Mouse (Mus musculus): ENCODE data around the gene Atf7ip.

Atf7ip gene

DNA sequence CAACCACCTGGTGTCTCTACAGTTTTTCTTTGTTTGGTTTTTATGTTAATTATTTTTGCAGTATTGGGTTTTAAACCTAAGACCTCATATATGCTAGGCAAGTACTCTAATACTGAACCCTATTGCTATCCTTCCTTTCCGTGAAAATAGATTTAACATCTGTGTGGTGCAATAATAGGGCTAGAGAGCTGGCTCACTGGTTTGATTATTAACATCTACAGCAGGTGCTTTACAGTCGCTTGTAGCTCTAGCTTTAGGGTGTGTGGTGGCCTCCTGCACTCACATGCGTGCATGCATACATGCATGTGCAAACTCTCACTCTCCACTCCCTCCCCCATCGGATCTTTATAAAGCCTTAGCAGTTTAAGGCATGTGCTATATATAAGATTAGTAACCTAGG is 19.6 kb downstream of the Atf7ip start:
- 87% methylated on average over 4 of the region's 4 CpGs for WGBS

DNA sequence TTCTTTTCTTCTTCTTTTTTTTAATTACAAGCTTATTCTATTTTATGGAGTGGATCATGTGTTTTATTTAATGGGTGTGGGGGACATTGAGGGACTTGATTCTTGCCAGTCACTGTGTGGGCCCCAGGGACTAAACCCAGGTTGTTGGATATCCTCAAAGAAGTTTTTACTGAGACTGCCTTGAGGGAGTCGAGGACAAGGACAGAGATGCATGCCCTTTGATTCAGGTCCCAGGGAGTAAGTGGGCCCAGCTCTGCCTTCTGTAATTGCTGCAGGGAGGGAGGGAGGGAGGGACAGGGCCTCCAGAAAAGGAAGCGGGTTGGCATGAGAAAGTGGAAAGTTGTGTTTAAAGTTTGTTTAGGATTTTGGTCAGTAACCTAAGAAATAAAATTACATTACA is 23.2 kb downstream of the Atf7ip start:
- WGBS, result 61% methylated on average over 2 of the region's 2 CpGs

DNA sequence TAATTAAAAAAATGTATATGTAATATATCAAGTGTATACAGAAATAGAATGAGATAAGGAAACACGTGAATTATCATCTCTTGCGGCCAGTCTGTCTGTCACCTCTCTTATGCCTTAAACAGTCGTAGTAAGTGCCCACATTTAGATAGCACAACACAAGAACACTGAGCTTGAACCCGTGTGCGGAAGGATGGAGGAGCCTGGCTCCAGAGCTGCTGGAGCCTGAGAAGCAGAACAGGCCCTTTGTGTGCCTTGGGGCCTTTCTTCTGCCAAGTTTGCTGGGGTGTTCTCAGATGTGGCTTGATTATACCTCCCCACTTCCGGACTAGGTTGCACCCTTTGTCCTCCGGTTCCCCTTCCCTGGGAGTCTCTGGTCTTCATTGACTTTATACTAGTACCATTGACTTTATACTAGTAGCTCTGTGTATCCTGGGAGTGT is 25.8 kb downstream of the Atf7ip start:
- 33% methylated on average over 7 of the region's 7 CpGs for WGBS

DNA sequence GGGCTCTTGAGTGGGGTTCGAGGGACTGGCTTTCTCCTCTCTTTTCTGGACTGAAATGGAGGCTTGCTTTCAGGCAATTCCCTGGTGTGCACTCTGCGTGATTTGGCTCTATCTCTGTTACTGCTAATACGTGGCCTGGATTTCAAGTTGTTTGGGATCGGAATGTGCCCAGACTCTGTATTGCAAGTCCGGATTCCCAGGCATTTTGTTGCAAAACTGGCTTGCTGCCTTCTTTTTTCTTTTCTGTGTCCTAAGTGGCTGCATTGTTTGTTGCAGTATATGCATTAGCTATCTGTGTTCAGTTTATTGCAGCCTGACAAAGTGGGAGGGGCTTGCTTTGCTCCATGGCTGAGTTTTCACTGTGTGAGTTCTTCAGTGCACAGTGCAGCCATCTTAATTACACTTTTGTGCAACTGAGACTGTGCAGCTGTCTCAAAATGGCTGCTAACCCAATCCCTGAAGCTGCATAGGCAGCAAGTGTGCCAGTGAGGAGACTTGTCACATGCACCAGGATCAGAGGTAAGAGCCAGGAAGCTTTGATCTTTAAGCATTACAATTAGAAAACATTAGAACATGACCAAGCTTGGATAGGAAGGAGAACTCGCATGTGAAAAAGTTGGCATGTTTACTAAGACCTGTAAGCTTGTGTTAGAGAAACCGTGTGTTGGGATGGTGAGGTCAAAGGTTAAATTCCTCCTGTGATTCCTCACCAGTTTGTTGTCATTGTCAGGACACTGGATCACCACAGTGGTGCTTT is 26.7 kb downstream of the Atf7ip start:
- WGBS, result 16% methylated on average over 7 of the region's 7 CpGs

DNA sequence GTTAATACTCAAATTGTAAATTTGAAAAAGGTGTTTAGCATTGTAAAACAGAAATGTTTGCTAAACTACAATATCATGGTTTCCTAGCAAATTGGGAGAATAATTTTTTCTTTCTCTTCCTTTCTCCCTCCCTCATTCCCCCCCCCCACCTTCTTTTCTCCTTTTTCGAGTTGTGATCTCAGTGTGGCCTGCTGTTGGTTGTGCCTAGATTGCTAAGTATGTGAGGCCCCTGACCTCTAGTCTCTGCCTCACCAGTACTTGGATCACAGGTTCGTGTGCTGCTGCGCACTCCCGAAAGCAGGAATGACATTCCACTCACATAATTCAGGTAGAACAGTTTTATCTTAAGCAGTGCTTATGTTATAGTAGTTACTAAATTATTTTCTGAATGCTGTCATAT is 27.8 kb downstream of the Atf7ip start:
- 67% methylated on average over 4 of the region's 4 CpGs for WGBS

DNA sequence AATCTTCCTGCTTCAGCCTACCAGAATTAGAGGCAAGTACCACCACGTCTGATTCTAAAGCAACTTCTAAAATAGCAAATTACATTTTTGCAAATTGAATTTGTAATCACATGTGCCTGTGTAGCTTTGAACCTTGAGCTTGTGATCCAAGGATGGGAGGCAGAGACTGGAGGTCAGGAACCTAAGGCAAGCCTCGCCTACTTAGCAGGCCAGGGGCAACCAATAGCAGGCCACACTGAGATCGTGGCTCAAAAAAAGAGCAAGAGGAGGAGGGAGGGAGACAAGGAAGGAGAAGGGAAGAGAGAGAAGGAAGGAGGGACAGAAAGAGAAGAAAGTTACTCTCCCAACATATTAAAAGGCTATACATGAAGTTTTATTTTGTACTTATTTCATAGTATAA is 28.5 kb downstream of the Atf7ip start:
- WGBS, result 46% methylated on average over 3 of the region's 3 CpGs

DNA sequence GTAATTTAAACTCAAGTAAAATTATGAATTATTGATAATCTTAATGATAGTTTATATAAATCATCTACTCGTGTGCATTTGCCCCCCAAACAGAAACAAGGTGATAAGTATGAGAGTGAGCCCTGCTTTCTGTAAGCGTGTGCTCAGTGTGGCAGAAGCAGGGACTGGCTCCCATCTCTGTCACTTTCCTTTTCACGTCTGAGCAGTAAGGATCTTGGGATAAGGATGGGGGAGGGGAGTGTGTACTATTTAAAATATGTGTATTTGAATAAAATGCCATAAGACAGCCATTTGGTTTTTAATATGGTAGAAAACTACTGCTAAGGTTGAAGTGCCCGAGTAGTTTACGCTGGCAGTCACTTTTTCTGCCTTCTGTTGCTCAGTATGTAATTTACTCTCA is 29.2 kb downstream of the Atf7ip start:
- WGBS, result 52% methylated on average over 5 of the region's 5 CpGs

DNA sequence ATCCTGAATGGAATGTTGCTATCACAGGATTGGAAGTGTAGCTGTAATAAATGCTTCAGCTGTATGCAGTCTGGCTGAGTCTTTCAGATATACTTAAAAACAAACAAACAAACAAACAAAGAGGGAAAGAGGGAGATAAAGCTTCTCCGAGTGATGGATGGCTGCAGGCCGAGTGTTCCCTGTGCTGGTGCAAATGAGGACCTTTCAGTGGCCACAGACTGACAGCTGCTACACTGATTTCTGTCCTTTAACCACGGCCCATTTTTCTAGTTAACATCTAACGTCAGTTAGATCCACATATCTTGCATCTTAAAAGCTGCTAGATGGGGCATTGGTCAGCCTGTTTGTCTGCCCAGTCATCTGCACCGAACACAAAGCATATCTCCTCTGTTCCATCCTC is 30.2 kb downstream of the Atf7ip start:
- WGBS, result 50% methylated on average over 5 of the region's 5 CpGs

DNA sequence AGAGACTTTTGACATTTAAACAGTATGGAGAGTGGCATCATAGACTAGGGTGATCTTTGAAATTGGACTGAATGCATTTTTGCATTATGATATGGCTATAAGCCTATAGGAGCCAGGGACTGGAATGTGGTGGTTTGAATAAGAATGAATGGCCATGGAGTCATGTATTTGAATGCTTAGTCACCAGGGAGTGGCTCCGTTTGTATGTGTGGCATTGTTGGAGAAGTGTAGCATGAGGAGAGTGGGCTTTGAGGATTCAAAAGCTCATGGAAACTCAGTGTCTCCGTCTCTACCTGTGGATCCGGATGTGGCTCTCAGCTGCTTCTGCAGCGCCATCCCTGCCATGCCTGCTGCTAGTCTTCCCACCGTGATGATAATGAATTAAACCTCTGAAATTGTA is 35.4 kb downstream of the Atf7ip start:
- WGBS, result 49% methylated on average over 5 of the region's 5 CpGs

DNA sequence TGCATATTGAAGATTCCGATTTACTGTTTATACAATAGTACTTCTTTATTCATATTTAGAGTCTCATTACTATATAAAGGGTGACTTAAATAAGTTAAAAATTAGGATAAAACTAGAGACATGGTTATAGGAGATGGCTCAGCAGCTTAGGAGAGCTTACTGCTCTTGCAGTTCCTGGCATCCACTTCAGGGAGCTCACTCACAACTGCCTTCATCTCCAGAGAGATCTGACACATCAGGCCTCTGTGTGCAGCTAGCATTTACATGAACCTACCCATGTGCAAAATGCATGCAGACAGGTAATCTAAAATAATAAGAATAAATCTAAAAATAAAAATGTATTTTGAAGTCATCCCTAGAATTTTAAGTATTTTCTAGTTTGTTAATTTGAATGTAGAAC is 36.1 kb downstream of the Atf7ip start:
- WGBS, result 47% methylated on average over 1 of the region's 1 CpGs

DNA sequence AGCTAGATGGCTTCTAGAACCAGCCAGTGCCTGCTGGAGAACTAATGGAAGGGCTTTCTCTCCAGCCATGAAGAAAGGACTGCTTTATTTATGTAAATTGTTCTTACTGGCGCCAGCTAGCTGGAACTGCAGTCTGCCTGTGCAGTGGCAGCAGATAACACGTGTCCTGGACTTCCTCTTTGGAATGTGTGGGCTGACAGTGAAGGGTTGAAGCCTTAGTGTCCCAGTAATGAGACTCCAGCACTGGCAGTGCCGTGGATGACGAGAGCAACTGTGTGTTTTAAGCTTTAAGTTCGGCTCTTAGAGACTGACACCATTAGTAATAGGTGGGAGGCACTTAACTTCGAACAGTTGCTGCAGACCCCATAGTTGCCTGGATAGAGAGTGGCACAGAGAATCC is 37.2 kb downstream of the Atf7ip start:
- 1% methylated on average over 6 of the region's 6 CpGs for WGBS

DNA sequence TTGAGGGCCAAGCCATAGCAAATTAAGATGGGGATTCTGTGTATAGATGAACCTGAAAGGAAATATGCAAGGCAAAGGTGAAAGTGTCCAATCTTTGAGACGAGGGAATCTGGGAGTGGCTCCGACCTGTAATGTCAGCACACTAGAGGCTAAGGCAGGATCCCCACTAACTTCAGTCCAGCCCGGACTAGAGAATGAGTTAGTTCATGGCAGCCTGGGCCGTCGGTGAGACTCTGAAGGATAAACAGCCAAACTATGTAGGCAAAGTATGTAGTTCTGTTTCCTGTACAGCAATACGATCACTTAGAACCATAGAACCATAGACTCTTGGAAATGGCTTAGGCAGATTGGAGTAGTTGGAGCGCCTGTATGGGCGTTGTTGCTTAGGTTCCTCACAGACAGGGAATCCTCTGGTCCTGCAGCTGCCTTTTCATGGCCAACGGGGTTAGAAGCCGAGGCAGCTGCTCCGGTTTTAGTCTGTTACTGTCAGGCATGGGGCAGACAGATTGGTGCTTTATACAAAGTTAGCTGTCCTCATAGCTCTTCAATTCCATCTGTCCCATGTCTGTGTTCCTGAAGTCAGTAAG is 39.4 kb downstream of the Atf7ip start:
- WGBS, result 65% methylated on average over 11 of the region's 11 CpGs

DNA sequence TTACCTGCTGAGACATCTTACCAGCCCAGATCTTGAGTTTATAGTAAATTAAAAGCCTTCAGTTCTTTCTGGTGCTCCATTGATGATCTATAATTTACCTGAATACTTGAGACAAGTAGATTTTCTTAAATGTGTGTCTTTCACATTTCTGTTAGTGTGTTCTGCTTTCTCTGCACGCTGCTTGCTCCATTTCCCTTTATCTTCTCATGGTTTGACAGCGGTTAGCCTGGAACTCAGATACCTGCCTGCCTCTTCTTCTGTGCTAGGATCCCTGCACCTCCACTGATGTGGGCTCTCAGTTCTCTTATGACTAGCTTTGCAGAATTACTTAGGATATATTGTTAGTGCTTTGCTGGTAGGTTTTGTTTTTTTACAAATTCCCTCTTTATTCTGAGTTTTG is 40.3 kb downstream of the Atf7ip start:
- 79% methylated on average over 2 of the region's 2 CpGs for WGBS

DNA sequence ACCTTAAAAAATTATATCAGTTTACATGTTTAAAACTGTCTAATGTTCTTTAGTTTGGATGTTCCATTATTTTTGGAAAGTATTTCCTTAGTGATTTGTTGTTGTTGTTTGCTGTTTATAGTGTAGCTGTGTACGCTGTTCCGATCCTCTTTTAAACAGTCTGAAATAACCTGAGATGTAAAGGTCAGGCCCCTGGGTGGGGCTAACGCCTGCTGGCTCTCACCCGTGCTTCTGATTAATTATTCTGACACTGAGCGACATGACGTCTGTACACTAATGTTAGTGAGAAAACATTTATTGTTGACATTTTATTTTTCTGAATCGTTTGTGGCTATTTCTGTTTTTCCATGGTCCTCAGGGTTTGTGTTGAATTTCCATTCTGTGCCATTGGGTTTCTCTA is 41.0 kb downstream of the Atf7ip start:
- WGBS, result 40% methylated on average over 7 of the region's 7 CpGs

DNA sequence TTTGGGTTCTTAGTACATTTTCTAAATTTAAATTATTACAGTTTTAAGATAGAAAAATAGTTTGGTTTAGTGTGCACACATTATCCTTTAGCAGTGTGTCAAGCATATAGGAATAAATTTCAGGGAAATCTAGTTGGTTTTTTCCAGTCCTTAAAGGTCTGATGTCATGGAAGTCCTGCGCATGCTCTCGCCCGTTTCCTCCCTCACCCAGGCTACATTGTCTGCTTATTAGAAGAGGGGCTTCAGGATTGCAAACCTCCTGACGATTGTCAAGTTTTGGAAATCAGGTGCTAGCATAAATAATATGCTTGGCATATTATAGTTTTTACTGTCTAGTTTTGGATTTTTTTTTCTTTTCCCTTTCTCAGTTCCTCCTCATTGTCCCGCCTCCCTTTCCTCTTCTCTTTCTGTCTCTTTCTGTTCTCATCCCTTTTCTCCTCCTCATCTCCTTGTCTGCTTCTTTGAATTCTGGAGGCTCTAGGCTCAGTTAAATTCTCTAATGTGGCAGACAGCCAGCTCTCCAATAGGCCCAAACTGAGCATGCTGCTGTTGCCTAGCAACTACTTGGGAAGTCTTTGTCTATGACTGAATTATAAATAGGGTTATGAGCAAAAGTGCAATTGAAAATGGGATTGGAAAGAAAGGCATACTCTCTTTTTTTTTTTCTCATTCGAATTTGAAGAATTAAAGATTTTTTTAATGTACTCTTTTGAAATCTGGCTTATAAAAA is 42.2 kb downstream of the Atf7ip start:
- 26% methylated on average over 6 of the region's 6 CpGs for WGBS

DNA sequence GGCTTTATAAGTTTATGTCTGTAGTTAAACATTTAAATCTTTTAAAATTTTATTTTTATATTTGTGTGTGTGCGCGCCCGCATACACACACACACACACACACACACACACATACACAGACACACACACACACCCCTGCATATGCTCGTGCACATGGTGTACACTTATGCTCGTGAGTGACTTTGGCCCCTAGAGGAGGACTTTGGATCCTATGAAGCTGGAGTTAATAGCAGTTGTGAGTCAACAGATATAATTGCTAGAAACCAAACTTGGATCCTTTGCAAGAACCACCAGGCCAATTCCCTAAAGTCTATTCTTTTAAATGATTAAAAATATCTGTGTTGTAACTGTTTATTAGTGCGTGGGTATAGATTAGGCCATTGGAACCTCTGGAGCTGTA is 42.8 kb downstream of the Atf7ip start:
- WGBS, result 40% methylated on average over 6 of the region's 6 CpGs

DNA sequence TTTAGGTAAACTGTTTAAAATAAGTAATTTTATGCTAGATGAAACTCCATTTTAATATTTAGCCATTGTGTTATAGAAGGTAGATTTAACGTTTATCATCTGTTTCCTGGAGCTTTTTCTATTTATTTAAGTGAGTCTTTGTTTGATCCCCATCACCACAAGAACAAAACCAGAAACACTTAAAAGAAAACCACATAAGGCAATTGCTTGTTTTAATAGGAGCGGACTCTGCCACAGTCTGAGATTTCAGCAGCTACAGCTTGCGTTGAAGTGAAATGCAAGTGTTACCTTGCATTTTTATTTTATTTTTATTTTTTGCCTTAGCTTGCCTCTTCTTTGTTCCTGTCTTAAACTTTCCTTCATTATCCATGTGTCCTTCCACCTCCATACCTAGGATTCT is 43.6 kb downstream of the Atf7ip start:
- WGBS, result 29% methylated on average over 3 of the region's 3 CpGs

DNA sequence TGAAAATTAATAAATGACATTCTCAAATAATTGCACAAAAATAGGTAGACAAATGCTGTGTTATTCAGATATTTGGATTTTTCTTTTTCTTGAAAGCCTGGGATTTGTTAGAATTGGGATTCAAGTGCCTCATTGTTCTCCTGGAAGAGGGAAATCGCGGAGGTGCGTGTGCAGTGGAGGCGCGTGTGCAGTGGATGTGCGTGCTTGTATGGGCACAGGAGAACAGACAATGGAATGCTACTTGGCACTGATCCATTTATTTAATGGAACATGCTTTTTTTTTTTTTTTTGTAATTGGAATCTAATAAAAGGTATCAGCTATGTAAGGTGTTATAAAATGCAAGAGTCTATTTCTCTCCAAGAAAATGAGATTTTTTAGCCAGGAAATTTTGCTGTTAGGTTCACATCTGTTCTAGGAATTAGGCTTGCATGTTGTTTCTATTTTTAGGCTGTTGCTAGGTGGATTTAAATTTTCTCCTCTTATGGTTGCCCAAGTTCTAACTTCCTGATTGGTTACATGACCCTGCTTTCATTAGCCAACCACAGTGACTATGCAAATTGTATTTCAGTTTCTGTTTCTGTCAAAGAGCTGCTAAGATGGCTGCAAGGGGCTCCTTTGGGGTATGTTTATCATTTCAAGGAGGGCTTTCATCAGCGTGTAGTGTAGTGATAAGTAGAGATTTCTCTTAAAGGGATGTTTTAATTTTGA is 44.8 kb downstream of the Atf7ip start:
- 21% methylated on average over 7 of the region's 7 CpGs for WGBS

DNA sequence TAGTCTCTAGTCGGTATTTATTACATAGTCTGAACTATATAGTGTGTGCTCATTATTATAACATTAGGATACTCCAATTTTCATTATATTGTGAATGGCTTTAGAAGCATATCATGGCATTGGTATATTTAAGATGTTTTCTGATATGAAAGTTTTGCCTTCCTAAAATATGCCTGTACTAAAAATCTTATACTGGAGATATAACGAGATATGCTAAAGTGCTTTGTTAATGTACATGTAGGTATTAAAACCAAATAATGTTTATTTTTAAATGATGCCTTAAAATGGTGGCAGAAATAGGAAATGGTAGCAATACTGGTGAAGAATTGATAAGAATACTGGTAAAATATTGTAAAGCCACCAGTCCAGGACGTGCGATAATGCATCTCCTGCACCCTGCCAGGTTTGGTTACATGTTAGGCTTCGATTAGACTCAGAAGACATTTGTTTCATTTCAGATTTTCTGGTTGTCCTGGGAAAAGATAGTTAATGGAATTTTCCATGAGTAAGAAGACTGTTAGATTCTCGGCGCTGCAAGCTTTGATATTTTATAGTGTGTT is 45.7 kb downstream of the Atf7ip start:
- 42% methylated on average over 7 of the region's 7 CpGs for WGBS

DNA sequence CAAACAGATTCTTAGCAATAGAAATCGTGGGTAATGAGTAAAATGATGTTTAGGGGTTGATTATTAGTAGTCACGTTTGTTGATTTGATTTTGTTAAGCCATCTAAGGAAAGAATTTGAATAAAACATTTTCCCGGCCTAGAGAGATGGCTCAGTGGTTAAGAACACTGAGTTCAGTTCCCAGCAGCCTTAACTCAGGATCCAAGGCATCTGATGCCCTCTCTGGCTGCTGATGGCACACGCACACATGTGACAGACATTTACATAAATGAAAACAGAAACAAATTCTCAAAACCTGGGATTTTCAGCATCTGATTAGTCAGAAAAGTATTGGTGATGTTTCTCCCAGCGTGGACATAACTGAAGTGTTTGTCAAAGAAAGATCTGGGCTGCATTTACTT is 47.2 kb downstream of the Atf7ip start:
- 69% methylated on average over 5 of the region's 5 CpGs for WGBS

DNA sequence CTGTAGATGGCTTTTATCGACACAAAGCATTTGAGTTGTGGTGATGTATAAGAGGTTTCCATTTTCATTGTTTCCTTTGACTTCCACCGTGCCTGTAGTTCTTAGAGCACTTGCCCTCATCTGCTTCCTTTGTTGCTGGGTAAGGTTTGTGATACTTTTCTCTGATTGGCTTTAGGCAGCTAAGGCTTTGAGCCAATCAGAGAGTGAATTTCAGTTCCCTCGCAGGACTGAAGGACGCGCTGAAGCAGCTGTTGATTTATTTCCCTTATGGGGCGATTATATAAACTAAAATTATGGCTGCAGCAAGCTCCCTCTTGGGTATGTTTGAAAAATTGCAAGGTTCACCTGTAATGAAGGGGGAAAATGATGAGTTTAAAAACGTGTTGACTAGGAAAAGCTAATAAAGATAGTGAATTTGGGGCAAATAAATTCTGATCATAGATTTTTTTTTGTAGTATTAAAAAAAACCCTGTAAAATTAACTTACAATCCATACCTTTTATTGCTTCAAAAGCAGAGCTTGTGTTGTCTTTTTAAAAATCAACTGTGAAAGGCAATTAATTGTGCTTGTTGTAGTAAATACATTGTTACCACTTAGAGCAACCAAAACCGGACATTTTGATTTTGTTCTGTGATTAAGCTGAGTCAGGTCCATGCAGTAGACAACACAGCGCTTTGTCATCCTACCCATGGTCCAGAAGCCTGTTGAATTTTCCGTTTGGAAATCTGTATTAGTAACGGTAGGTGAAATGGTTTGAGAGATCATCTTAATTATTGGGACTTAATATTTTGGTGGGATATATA is 48.0 kb downstream of the Atf7ip start:
- 24% methylated on average over 11 of the region's 11 CpGs for WGBS
